Mouse (Mus musculus) left cerebral cortex, postnatal 14 days (tissue): Measurements from ENCODE around the gene Mical2. TPM values are rescaled to one million over a fixed set of nuclear protein-coding genes. Genes with fewer than 3 reads are reported as not detected.

Experiments used
- DNase-seq, 2 experiments: peaks; one replicate each; pipeline ENCODE4 v3.0.0; 2021 to 2022; ENCODE audit warnings: low spot score in 2 of 2, mixed read lengths in 1 of 2
- intact Hi-C: fragments of 180-260 bp; cut with DNase I; formaldehyde crosslinking; loops from one replicate; pipeline ENCODE4 v1.15.1; 2025
- total RNA-seq, 2 experiments: library from RNA; stranded (reverse); gene quantifications; 2 replicates each; pipeline ENCODE4 v1.2.3; 2021

Gene Mical2
- total RNA-seq, 2 experiments from 2014 or later = 497 to 557 TPM

- DNase-seq = no peak
- intact Hi-C loops = no loop called here
Observed at GRCm38 (mm10) chr7:112331804-112332203, 106.1 kb downstream of the Mical2 start.

GRCm38 (mm10) chr7:112332426-112332825 lies 106.8 kb downstream of the Mical2 start:
- intact Hi-C loops = no loop called here
- DNase-seq = no peak

DNA sequence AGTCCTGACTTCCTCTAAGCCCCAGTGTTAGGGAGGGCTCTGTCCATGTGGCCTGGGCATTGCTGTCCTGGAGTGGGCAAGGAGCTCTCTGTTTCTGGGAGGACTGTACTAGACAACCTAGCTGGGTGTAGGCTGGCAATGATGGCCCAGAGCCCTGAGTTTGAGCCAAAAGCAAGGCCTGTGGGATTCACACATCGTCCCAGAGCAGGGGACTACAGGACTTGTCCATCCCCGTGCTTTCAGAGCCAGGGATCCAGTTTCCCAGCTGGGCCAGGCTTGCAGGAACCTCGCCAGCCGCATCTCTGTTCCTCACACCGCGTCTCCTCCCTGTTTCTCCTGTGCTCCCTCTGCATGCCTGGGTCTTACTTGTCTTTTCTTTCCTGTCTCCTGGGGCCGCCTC lies 107.7 kb downstream of the Mical2 start:
- intact Hi-C loops = no loop called here
- no peak for DNase-seq

DNA sequence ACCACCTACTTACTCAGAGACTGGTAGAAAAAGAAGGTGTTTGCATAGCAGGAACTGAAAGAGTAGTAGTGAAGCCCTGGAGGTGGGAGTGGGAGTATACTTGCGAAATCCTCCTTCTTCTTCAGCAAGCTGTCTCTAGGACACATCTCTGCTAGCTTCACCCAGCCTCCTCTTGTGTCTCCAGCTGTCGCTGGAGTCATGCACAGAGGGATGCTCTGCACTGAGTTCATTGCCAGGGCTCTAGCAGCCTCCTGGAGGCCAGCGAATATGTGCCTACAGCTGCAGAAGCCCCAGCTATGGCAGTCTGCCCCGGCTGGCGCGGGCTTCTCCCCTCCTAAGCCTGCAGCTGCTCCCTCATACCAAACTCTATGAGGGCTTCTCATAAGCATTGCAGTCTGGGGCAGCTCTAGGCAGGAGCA lies 110.6 kb downstream of the Mical2 start:
- intact Hi-C loops = loop anchor here (5.0 kb wide), 2 partner anchors 109 to 154 kb away; partner anchors contain the start of gene Mical2
- peak; percentile 68 to 85 for DNase-seq

DNA sequence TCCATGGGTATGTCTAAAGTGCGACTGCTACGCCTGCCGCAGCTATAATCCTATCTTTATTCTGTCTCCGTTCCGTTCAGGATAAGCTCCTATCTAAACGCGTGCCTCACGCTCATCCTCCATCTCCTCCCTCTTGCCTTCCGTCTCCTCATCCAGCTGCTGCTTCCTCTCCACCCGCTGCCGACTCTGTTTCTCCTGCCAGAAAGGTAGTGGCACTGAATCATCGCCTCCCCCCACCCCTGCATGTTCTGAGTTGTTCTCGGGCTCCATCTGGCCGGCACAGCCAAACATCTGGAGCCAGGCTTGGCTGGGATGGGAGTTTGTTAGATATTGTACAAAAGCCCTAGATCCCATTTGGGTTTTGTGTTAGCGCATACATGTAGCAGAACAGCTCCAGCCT lies 111.1 kb downstream of the Mical2 start:
- peak; percentile 69 to 85 for DNase-seq
- intact Hi-C loops = loop anchor here (5.0 kb wide), 2 partner anchors 109 to 154 kb away; partner anchors contain the start of gene Mical2

DNA sequence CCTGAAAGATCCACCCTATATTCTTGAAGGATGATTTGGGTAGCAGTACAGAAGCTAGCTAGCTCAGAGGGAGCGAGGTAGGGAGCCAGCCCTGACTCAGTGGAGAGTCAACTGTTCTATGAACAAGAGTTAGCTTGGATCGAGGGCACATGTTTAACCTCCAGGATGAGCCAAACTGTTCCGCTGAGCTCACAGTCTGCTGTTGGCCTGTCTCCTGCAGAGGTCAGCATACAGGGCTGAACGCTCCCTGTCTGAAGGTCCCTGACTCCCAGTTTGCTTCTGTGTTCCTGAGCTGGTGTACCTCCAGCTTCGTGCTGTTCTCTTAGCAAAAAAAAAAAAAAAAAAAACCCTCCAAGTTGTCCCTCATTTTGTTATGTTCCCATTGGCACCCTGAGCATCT lies 112.1 kb downstream of the Mical2 start:
- DNase-seq = no peak
- intact Hi-C loops = loop anchor here (5.0 kb wide), 2 partner anchors 110 to 155 kb away; partner anchors contain the start of gene Mical2

DNA sequence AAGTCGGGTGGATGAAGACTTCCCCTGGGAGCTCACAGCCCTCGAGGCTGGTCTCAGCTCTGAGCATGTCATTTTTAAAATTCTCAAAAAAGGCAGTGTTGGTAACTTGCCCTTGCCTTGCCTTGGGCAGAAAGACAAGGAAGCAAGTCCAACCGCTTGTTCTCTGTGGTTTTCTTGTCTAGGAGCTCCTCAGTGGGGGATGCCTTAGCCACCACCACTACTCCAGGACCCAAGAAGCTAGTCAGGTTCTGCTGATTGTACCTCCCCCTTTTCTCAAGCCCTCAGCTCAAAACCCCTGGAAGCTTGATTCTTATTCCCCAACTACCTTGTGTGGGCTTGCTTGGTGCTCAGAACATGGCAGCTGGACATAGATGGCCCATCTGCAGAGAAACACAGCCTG lies 115.4 kb downstream of the Mical2 start:
- DNase-seq = no peak
- intact Hi-C loops = no loop called here

GRCm38 (mm10) chr7:112345687-112346086 lies 120.0 kb downstream of the Mical2 start:
- DNase-seq = no peak
- intact Hi-C loops = no loop called here

- no peak for DNase-seq
- intact Hi-C loops = no loop called here
Observed at GRCm38 (mm10) chr7:112351541-112351940, 125.9 kb downstream of the Mical2 start.

DNA sequence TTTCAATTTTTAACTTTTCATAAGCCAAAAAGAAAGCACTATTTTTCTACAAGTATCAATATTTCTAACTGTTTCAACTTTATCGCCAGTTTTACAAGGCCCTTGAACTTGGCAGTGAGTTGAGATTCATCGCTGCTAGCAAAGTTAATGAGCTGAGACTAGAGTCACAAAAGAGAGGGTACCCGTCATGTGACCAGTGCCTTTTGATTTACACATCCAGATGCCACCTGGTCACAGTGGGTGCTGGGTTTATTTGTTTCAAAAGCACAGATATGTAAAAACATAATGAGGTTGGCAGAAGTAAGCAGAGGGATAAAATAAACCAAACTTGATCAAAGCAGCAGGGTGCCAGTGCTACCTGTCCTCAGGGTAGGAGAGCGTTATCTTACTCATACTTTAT lies 126.3 kb downstream of the Mical2 start:
- no peak for DNase-seq
- intact Hi-C loops = no loop called here

GRCm38 (mm10) chr7:112353011-112353410 lies 127.4 kb downstream of the Mical2 start:
- intact Hi-C loops = no loop called here
- no peak for DNase-seq

- intact Hi-C loops = no loop called here
- no peak for DNase-seq
Observed at GRCm38 (mm10) chr7:112353939-112354338, 128.3 kb downstream of the Mical2 start.

- intact Hi-C loops = no loop called here
- DNase-seq = peak; percentile 56 to 59
Observed at GRCm38 (mm10) chr7:112354503-112354951, 128.9 kb downstream of the Mical2 start.

- intact Hi-C loops = no loop called here
- DNase-seq = no peak
Observed at GRCm38 (mm10) chr7:112359594-112359993, 133.9 kb downstream of the Mical2 start.

DNA sequence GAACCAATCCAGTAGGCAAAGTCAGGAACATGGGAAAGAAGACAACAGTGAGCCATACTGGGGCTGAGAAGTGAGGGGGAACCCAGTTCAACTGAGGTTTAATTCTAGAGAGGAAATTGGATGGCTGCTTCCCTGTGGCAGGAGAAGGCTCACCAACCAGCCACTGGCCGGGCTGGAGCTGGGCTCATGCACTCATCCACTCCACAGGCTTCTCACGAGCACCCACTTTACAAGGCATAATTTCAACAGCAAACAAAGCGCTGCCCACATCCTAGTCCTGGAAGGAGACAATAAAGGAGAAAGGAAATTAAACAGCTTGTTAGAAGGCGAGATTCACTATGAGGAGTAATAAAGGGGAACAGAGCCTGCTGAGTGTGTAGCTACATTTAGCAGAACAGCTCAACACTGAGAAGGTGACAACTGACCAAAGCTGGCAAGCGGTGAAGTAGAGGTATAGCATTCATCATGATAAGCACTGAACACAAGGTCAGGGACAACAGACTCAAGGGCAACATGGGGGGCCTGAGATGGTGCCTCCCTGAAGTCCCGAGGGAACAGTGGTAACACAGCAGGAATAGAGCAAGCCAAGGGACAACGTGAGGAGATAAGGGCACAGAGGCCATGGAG lies 137.0 kb downstream of the Mical2 start:
- DNase-seq = no peak
- intact Hi-C loops = loop anchor here (10.0 kb wide), 1 partner anchor 278 kb away; no protein-coding TSS in a partner anchor

GRCm38 (mm10) chr7:112365864-112366263 lies 140.2 kb downstream of the Mical2 start:
- intact Hi-C loops = loop anchor here (10.0 kb wide), 1 partner anchor 281 kb away; no protein-coding TSS in a partner anchor
- DNase-seq = no peak

- peak; percentile 90 to 91 for DNase-seq
Observed at GRCm38 (mm10) chr7:112369046-112369445, 143.4 kb downstream of the Mical2 start.

GRCm38 (mm10) chr7:112369977-112370376 lies 144.3 kb downstream of the Mical2 start:
- no peak for DNase-seq

More at GRCm38 (mm10) chr7:112369046-112369445, 143.4 kb downstream of the Mical2 start:
- intact Hi-C loops = loop anchor here (2.0 to 10.0 kb wide), 2 partner anchors 186 to 284 kb away; no protein-coding TSS in a partner anchor

GRCm38 (mm10) chr7:112371387-112371786 lies 145.7 kb downstream of the Mical2 start:
- no peak for DNase-seq
- intact Hi-C loops = no loop called here

More at GRCm38 (mm10) chr7:112369977-112370376, 144.3 kb downstream of the Mical2 start:
- intact Hi-C loops = loop anchor here (2.0 to 10.0 kb wide), 2 partner anchors 187 to 285 kb away; no protein-coding TSS in a partner anchor

GRCm38 (mm10) chr7:112374035-112374434 lies 148.4 kb downstream of the Mical2 start:
- no peak for DNase-seq
- intact Hi-C loops = no loop called here

GRCm38 (mm10) chr7:112375062-112375461 lies 149.4 kb downstream of the Mical2 start:
- intact Hi-C loops = loop anchor here (5.0 kb wide), 1 partner anchor 757 kb away; no protein-coding TSS in a partner anchor
- DNase-seq = no peak
